Mouse (Mus musculus): ENCODE measurements around the gene Zfhx3. TPM values are rescaled to one million over a fixed set of nuclear protein-coding genes. Genes with fewer than 3 reads are reported as not detected.
A peak's percentile ranks its signal among the peaks of the same experiment; 100 is the strongest.

Zfhx3 gene
- polyA plus RNA-seq, 1 experiment from 2014 or later = 44.7 TPM

DNA sequence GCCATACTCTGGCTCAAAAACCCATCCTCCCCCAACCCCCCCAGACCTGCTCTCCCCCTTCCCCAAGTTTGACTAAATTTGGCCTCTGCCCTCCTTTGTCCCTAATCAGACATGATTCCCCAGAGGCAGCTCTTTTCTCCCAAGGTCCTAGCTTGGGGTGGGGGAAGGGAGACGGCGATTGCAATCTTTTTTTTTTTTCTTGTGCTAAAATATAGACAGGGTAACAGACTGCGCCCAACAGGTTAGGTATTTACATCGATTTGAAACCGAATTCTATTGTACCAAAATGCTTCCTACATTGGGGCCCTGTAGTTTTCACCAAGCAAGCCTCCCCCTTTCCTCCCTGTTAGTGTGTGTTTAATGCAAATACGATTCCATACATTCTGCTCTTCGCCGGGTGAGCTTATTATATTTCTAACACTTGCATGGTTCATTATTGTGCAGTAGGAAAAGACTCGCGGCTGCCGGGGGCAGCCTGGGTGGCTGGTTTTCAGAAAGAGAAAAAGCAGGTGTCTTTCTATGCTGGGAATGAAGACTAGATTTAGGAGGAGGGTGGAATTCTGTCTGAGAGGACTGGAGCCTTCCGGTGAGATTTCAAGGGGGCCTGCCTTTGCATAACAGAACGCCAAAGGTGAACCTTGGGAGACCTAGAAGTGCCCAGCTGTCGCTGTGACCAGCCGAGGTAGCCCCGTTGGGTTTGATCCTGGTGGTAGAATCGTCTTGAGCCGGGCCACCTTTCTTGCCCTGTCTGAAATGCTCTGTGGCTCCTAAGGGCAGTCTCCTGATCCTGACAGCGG, 771.1 kb downstream of the Zfhx3 start:
- H3K27me3 ChIP-seq (ENCODE audit: control insufficient read depth, insufficient read depth, low read depth, low read length) = no peaks in the 10 kb centered on the region
- no peak for ATAC-seq
- H3K4me1 ChIP-seq (ENCODE audit: control insufficient read depth, insufficient read depth, low read length) = peaks cover 66% of the 10 kb centered on the region
- peak overlapping the region; percentile 74 for H3K4me3 ChIP-seq (ENCODE audit: low read depth, low read length)
- peak overlapping the region; percentile 100 for H3K27ac ChIP-seq (ENCODE audit: low read length)
- H3K9me3 ChIP-seq (replicated peaks; ENCODE audit: control insufficient read depth, low read length, poor library complexity, severe bottlenecking) = no peaks in the 10 kb centered on the region
- WGBS = 9% methylated on average over 19 of the region's 19 CpGs
- peak overlapping the region; percentile 96 for H3K4me2 ChIP-seq (ENCODE audit: low read length)
- H3K9ac ChIP-seq (ENCODE audit: low read depth, low read length) = peak overlapping the region; percentile 95
- no peaks in the 10 kb centered on the region for H3K36me3 ChIP-seq (ENCODE audit: control insufficient read depth, insufficient read depth, low read length)

DNA sequence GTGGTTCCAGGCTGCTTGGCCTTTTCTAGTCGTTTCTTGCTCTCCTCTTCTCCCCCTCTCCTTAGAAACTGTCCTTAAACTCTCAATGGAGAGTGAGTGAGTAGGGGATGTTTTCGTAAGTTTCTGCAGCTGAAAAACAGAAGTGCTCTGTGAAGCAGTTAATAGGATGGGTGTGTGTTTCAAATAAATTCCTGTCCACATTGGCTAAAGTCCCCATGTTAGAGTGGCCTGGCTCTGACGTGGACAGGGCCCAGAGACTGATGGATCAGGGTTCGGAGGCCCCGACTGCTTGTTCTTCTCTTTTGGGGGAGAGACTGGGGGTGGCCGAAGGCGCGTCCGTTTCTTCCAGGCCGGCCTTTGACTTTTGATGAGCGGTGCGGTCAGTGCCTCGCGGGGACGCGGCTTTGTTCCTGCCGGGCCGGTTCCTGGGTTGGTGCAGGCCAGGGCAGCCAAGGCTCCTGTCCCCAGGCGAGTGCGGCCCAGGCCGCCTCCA, 771.7 kb downstream of the Zfhx3 start:
- Histone ChIP-seq H3K27me3 (ENCODE audit: control insufficient read depth, insufficient read depth, low read depth, low read length) (no peaks in the 10 kb centered on the region), H3K9ac (ENCODE audit: low read depth, low read length) (peak overlapping the region; percentile 95), H3K9me3 (replicated peaks; ENCODE audit: control insufficient read depth, low read length, poor library complexity, severe bottlenecking) (no peaks in the 10 kb centered on the region), H3K4me2 (ENCODE audit: low read length) (peak overlapping the region; percentile 96), H3K4me1 (ENCODE audit: control insufficient read depth, insufficient read depth, low read length) (peaks cover 66% of the 10 kb centered on the region), H3K4me3 (ENCODE audit: low read depth, low read length) (peak overlapping the region; percentile 74), H3K27ac (ENCODE audit: low read length) (peak overlapping the region; percentile 100), H3K36me3 (ENCODE audit: control insufficient read depth, insufficient read depth, low read length) (no peaks in the 10 kb centered on the region)
- 2% methylated on average over 21 of the region's 21 CpGs for WGBS
- ATAC-seq = no peak

DNA sequence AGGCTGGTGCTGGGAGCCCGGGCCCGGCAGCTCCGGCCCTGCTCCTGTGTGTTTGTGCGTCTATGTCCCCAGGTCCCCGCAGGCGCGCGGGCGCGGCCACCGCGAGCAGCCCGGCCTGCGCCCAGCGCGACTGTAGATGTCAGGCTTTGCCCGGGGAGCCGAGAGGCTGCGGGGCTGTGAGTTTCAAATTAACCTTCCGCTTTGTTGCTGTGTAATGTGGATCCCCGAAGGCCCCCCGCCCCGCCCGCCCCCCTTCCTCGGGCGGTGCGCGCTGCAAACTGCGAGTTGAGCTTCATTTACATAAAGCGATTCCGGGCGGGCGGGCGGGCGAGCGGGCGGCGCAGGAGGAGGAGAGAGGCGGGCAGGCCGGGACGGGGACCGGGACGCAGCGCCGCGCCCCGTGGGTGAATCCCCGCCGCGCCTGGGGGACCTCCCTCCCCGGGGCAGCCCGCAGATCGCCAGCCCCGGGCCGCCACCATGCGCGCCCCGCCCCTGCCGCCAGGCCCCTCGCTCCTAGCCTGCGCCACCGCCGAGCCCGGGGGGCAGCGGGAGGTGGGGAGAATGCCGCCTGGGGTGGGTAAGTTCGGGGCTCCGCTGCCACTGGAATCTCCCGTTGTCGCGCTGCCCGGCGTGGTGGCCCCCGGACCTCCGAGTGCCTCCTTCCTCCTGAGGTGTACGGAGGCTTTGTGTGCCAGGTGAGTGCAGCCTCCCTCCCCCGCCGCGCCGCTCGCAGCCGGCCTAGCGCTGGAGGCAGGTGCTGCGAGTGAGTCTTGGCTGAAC, 772.4 kb downstream of the Zfhx3 start:
- Histone ChIP-seq H3K4me2 (ENCODE audit: low read length) (peak overlapping the region; percentile 96), H3K4me1 (ENCODE audit: control insufficient read depth, insufficient read depth, low read length) (peaks cover 67% of the 10 kb centered on the region), H3K4me3 (ENCODE audit: low read depth, low read length) (peak overlapping the region; percentile 74), H3K27ac (ENCODE audit: low read length) (peak overlapping the region; percentile 100), H3K27me3 (ENCODE audit: control insufficient read depth, insufficient read depth, low read depth, low read length) (no peaks in the 10 kb centered on the region), H3K36me3 (ENCODE audit: control insufficient read depth, insufficient read depth, low read length) (no peaks in the 10 kb centered on the region), H3K9me3 (replicated peaks; ENCODE audit: control insufficient read depth, low read length, poor library complexity, severe bottlenecking) (no peaks in the 10 kb centered on the region), H3K9ac (ENCODE audit: low read depth, low read length) (peak overlapping the region; percentile 95)
- ATAC-seq = peak; percentile 67
- under 1% methylated on average over 61 of the region's 84 CpGs for WGBS

DNA sequence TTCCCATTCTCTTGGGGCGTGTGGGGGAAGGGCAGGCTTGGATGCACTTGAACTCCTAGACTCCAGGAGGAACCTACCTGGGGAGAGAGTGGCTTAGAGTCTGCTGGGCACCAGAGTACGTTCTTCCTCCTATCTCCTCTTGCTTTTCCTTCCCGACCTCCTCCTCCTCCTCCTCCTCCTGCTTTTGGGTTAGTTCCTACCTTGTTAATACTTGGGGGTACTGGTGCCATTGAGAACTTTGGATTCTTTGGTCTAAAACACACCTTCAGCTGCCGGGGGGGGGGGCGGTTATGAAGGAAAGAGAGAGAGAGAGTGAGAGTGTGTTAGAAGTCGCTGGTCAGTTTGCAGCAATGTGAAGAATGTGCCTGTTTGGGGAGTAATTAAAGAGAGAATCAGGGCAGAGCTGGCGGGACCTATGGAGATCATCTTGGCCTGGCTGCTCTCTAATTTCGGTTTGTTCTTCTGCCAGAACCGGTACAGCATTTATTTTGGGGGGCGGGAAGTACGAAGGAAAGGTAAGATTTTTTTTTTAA, 773.0 kb downstream of the Zfhx3 start:
- H3K4me3 ChIP-seq (ENCODE audit: low read depth, low read length) = peak overlapping the region; percentile 74
- no peaks in the 10 kb centered on the region for H3K27me3 ChIP-seq (ENCODE audit: control insufficient read depth, insufficient read depth, low read depth, low read length)
- ATAC-seq = no peak; the same call in 1 of the 2 replicates
- 8% methylated on average over 10 of the region's 11 CpGs for WGBS
- H3K4me1 ChIP-seq (ENCODE audit: control insufficient read depth, insufficient read depth, low read length) = peaks cover 67% of the 10 kb centered on the region
- H3K36me3 ChIP-seq (ENCODE audit: control insufficient read depth, insufficient read depth, low read length) = no peaks in the 10 kb centered on the region
- H3K9me3 ChIP-seq (replicated peaks; ENCODE audit: control insufficient read depth, low read length, poor library complexity, severe bottlenecking) = no peaks in the 10 kb centered on the region
- H3K9ac ChIP-seq (ENCODE audit: low read depth, low read length) = peak overlapping the region; percentile 95
- H3K27ac ChIP-seq (ENCODE audit: low read length) = peak overlapping the region; percentile 100
- H3K4me2 ChIP-seq (ENCODE audit: low read length) = peak overlapping the region; percentile 96

DNA sequence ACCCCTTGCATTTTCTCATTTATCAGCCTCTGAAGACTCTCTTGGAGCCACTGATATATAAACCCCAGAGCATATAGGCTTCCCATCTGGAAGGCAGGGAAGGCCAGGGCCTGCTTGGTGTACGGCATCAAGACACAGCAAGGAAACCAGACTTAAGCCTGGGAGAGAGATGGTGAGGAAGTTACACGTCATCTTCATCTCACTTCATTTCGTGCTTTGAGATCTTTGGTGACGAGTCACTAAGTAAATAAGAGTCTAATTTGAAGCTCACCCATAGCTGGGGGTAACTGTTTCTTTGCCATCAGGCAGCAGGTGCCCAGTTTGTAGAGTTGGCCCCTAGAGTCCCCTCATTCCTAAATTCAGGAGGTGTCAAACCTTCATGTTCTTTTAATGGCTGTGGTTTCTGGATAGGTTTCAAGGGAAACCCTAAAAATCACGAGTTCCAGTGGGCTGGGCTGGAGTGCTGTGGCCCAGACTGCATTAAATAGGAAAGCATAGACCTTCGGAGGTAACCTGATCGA, 773.9 kb downstream of the Zfhx3 start:
- Histone ChIP-seq H3K9me3 (replicated peaks; ENCODE audit: control insufficient read depth, low read length, poor library complexity, severe bottlenecking) (no peaks in the 10 kb centered on the region), H3K27ac (ENCODE audit: low read length) (peak overlapping the region; percentile 100), H3K9ac (ENCODE audit: low read depth, low read length) (peak overlapping the region; percentile 95), H3K4me2 (ENCODE audit: low read length) (peak overlapping the region; percentile 96), H3K27me3 (ENCODE audit: control insufficient read depth, insufficient read depth, low read depth, low read length) (no peaks in the 10 kb centered on the region), H3K36me3 (ENCODE audit: control insufficient read depth, insufficient read depth, low read length) (no peaks in the 10 kb centered on the region), H3K4me1 (ENCODE audit: control insufficient read depth, insufficient read depth, low read length) (peaks cover 66% of the 10 kb centered on the region), H3K4me3 (ENCODE audit: low read depth, low read length) (peak overlapping the region; percentile 74)
- ATAC-seq = no peak
- WGBS = 29% methylated on average over 7 of the region's 7 CpGs

DNA sequence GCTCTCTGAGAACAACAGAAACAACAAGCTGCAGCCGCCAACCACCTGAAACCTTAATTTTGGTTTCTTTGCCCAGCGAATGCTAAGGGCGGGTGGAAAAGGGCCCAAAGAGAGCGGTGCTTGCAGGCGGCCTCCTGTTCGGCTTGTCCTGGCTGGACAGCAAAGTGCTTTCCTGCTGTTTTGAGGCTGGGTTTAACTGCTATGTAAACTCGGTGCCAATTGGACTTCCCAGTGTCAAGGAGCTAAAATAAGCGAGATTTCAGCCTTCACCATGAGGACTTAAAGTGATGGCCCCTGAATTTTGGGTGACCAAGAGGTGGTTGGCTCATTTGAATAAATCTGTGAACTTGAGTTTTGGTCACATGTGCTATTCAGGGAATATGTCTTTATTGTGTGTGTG, 775.1 kb downstream of the Zfhx3 start:
- 26% methylated on average over 8 of the region's 8 CpGs for WGBS
- no peaks in the 10 kb centered on the region for H3K9me3 ChIP-seq (replicated peaks; ENCODE audit: control insufficient read depth, low read length, poor library complexity, severe bottlenecking)
- peak overlapping the region; percentile 60 for H3K9ac ChIP-seq (ENCODE audit: low read depth, low read length)
- peaks cover 60% of the 10 kb centered on the region for H3K4me1 ChIP-seq (ENCODE audit: control insufficient read depth, insufficient read depth, low read length)
- H3K36me3 ChIP-seq (ENCODE audit: control insufficient read depth, insufficient read depth, low read length) = no peaks in the 10 kb centered on the region
- no peaks in the 10 kb centered on the region for H3K27me3 ChIP-seq (ENCODE audit: control insufficient read depth, insufficient read depth, low read depth, low read length)
- peak overlapping the region; percentile 96 for H3K4me2 ChIP-seq (ENCODE audit: low read length)
- H3K27ac ChIP-seq (ENCODE audit: low read length) = peak overlapping the region; percentile 50
- H3K4me3 ChIP-seq (ENCODE audit: low read depth, low read length) = peak overlapping the region; percentile 74
- no peak for ATAC-seq

DNA sequence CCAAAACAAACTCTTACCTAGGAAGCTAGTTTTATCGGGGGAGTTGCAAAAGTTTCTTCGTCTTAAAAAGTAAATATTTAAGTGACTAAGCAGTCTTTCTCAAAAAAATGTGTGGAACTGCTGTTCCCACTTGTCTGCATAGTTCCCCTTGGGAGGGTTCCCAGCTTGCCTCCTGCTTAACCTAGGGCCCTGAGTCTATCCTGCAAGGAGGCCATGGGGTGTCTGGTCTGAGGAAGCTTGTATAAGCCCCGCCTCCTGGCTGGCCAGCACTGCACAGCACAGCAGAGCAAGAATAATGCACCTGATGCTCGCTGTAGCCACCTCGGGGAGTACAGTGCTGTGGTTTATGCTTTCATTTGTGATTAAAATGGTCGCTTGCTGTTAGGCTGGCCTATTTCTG, 775.6 kb downstream of the Zfhx3 start:
- Histone ChIP-seq H3K4me2 (ENCODE audit: low read length) (peak overlapping the region; percentile 96), H3K9ac (ENCODE audit: low read depth, low read length) (peak overlapping the region; percentile 49), H3K27me3 (ENCODE audit: control insufficient read depth, insufficient read depth, low read depth, low read length) (no peaks in the 10 kb centered on the region), H3K9me3 (replicated peaks; ENCODE audit: control insufficient read depth, low read length, poor library complexity, severe bottlenecking) (no peaks in the 10 kb centered on the region), H3K27ac (ENCODE audit: low read length) (peak overlapping the region; percentile 50), H3K4me1 (ENCODE audit: control insufficient read depth, insufficient read depth, low read length) (peaks cover 59% of the 10 kb centered on the region), H3K36me3 (ENCODE audit: control insufficient read depth, insufficient read depth, low read length) (no peaks in the 10 kb centered on the region), H3K4me3 (ENCODE audit: low read depth, low read length) (peak overlapping the region; percentile 74)
- 0 out of 2 replicates have a peak, but pooled peaks have one; percentile 26 for ATAC-seq
- 28% methylated on average over 6 of the region's 6 CpGs for WGBS

DNA sequence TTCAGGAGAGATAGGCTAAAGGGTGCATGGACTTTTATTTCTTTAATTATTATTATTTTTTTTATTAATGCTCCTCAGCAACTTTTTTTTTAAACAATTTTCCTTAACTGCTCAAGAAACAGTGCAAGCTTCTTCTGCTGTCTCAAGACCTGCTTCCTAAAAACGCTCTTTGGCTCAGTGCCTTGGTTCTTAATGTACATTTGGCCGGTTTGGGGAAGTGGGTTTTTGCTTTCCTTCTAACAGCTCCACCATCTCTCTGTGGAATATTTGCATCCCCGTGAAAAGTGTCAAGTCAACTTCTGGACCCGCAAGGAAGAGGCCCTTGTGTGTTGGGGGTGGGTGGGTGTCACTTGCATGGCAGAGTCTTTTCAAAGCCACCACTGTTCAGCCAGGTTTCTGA, 778.4 kb downstream of the Zfhx3 start:
- Histone ChIP-seq H3K9me3 (replicated peaks; ENCODE audit: control insufficient read depth, low read length, poor library complexity, severe bottlenecking) (no peaks in the 10 kb centered on the region), H3K9ac (ENCODE audit: low read depth, low read length) (no peak overlapping the region), H3K27ac (ENCODE audit: low read length) (no peak overlapping the region; the same call in 1 of the 2 replicates), H3K27me3 (ENCODE audit: control insufficient read depth, insufficient read depth, low read depth, low read length) (no peaks in the 10 kb centered on the region), H3K4me2 (ENCODE audit: low read length) (peak overlapping the region; percentile 96), H3K36me3 (ENCODE audit: control insufficient read depth, insufficient read depth, low read length) (no peaks in the 10 kb centered on the region), H3K4me1 (ENCODE audit: control insufficient read depth, insufficient read depth, low read length) (peaks cover 69% of the 10 kb centered on the region), H3K4me3 (ENCODE audit: low read depth, low read length) (no peak overlapping the region)
- no peak for ATAC-seq
- 57% methylated on average over 4 of the region's 4 CpGs for WGBS

All from midbrain, embryonic 16.5 days (tissue).